12 mouse cellular contexts compared by ENCODE assay signal in the genomic region with DNA sequence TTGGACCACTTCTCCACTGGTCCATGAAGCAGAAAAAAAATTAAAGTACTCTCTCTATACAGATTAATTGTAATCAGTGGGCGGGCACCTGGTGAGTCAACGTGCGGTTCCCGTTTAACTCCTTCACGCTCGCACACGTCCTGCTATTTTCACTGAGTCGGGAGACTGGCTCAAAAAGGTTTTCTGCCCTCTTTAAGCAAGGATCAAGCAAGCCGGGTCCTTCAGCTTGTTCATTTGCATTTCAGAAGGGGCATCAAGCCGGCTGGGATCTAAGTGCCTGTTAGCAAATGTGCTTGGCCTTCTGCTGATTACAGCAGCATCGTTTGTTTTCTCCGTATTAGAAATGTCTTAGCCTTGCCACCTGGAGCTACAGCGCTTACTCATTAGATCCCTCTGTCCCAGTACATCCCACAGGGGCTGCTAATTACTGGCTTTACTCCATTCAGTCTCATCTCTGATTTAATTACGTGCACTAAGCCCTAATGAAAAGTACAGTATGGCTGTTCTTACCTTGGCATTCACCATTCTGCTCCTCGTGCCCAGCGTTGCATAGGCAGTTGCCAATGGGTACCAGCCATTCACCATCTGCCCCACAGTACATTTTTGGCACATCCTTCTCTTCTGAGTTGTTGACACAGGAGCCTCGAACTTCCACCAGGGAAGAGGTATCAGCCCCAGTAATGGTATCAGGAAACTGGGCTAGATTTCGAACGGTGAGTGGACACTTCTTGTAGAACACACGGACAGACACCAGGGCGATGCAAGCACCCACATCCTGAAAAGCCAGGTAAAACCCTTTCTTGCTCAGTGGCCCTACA. TPM values are rescaled to one million over a fixed set of nuclear protein-coding genes. Genes with fewer than 3 reads are reported as not detected.
DNase-seq lines count a peak whose midpoint lies in the region; ATAC-seq and TF ChIP-seq lines count a peak whose summit lies in the region.
"Had no signal": no experiment of that assay in that cellular context is flagged by ENCODE, and none has a peak within 500 bp of the region (broad histone marks: within the 10 kb centered on the region; RNA-seq: fewer than 3 reads in every experiment).

No protein-coding gene starts in this region.

- H3K9me3 ChIP-seq in intestine, embryonic 15.5 days, result no peaks in the 10 kb centered on the region
- no peaks in the 10 kb centered on the region for H3K9me3 ChIP-seq in intestine, embryonic 16.5 days (ENCODE audit: control insufficient read depth, low read length)
- H3K9me3 ChIP-seq in hindbrain, embryonic 12.5 days (replicated peaks), result no peaks in the 10 kb centered on the region
- no peaks in the 10 kb centered on the region for H3K9me3 ChIP-seq in midbrain, embryonic 14.5 days (ENCODE audit: control insufficient read depth, low read length)
- H3K9me3 ChIP-seq: liver, embryonic 13.5 days had no signal

- no peak for TF ChIP-seq POLR2A in brain, embryonic 14.5 days (IDR thresholded peaks at IDR 0.05; ENCODE audit: borderline replicate concordance, extremely low read depth, insufficient read depth, insufficient read length, poor library complexity, severe bottlenecking)

- no peaks in the 10 kb centered on the region for H3K27me3 ChIP-seq in intestine, embryonic 15.5 days (replicated peaks)
- H3K27me3 ChIP-seq in intestine, embryonic 16.5 days (replicated peaks; ENCODE audit: control insufficient read depth, insufficient read depth, low read length), result no peaks in the 10 kb centered on the region
- H3K27me3 ChIP-seq in hindbrain, embryonic 12.5 days, result no peaks in the 10 kb centered on the region
- H3K27me3 ChIP-seq in midbrain, embryonic 14.5 days (ENCODE audit: control insufficient read depth, insufficient read depth, low read length), result no peaks in the 10 kb centered on the region
- H3K27me3 ChIP-seq: liver, embryonic 13.5 days had no signal

- WGBS in intestine, embryonic 15.5 days, result 66% methylated on average over 21 of the region's 21 CpGs
- WGBS in intestine, embryonic 16.5 days, result 68% methylated on average over 21 of the region's 21 CpGs
- 31% methylated on average over 21 of the region's 21 CpGs for WGBS in hindbrain, embryonic 12.5 days
- 23% methylated on average over 21 of the region's 21 CpGs for WGBS in midbrain, embryonic 14.5 days

- H3K4me1 ChIP-seq in intestine, embryonic 15.5 days (replicated peaks), result 0 out of 2 replicates have a peak, but pooled peaks cover 2% of the 10 kb centered on the region
- no peaks in the 10 kb centered on the region for H3K4me1 ChIP-seq in intestine, embryonic 16.5 days (ENCODE audit: control insufficient read depth, insufficient read depth, low read length)
- H3K4me1 ChIP-seq in hindbrain, embryonic 12.5 days, result peaks cover 79% of the 10 kb centered on the region
- peaks cover 70% of the 10 kb centered on the region for H3K4me1 ChIP-seq in midbrain, embryonic 14.5 days (ENCODE audit: control insufficient read depth, insufficient read depth, low read length)
- H3K4me1 ChIP-seq: liver, embryonic 13.5 days had no signal

- 0 out of 2 replicates have a peak overlapping the region, but pooled peaks have one; percentile 6 for H3K4me2 ChIP-seq in intestine, embryonic 15.5 days (replicated peaks)
- H3K4me2 ChIP-seq in intestine, embryonic 16.5 days (ENCODE audit: low read depth, low read length), result no peak overlapping the region
- H3K4me2 ChIP-seq in hindbrain, embryonic 12.5 days (replicated peaks), result peak overlapping the region; percentile 46
- H3K4me2 ChIP-seq in midbrain, embryonic 14.5 days (ENCODE audit: low read length), result peak overlapping the region; percentile 57
- H3K4me2 ChIP-seq: liver, embryonic 13.5 days had no signal

- peaks cover 8% of the 10 kb centered on the region; the same call in 1 of the 2 replicates for H3K36me3 ChIP-seq in intestine, embryonic 15.5 days
- H3K36me3 ChIP-seq in intestine, embryonic 16.5 days (ENCODE audit: control insufficient read depth, insufficient read depth, low read length), result peaks cover 7% of the 10 kb centered on the region
- 0 out of 2 replicates have a peak, but pooled peaks cover 4% of the 10 kb centered on the region for H3K36me3 ChIP-seq in hindbrain, embryonic 12.5 days
- H3K36me3 ChIP-seq in midbrain, embryonic 14.5 days (ENCODE audit: control insufficient read depth, insufficient read depth, low read length), result peaks cover 7% of the 10 kb centered on the region
- H3K36me3 ChIP-seq: liver, embryonic 13.5 days had no signal

- ATAC-seq in intestine, embryonic 15.5 days, result no peak
- no peak for ATAC-seq in intestine, embryonic 16.5 days
- peak; percentile 41; the same call in 1 of the 2 replicates for ATAC-seq in hindbrain, embryonic 12.5 days (ENCODE audit: low FRiP score)
- peak; percentile 62 for ATAC-seq in midbrain, embryonic 14.5 days (ENCODE audit: low FRiP score, low TSS enrichment)

- peak; percentile 96 for DNase-seq in brain, embryonic 14.5 days (ENCODE audit: low read depth)
- peak; percentile 74 for DNase-seq in midbrain, embryonic 14.5 days
- DNase-seq in ovary, adult 18-20 months (ENCODE audit: low spot score), result no peak
- DNase-seq in frontal cortex, postnatal 10 days (ENCODE audit: low spot score in 2 of 2), result no peak
- DNase-seq in B cell, adult 2 months, result no peak
- DNase-seq: adrenal gland, postnatal 10 days; liver, embryonic 13.5 days; thymus, postnatal 36 days had no signal

- H3K27ac ChIP-seq in intestine, embryonic 15.5 days, result no peak overlapping the region
- no peak overlapping the region for H3K27ac ChIP-seq in intestine, embryonic 16.5 days (ENCODE audit: low read length)
- H3K27ac ChIP-seq in hindbrain, embryonic 12.5 days, result peak overlapping the region; percentile 56
- peak overlapping the region; percentile 37; the same call in 1 of the 2 replicates for H3K27ac ChIP-seq in midbrain, embryonic 14.5 days (replicated peaks; ENCODE audit: low read depth, low read length)
- H3K27ac ChIP-seq: liver, embryonic 13.5 days had no signal

- H3K9ac ChIP-seq in intestine, embryonic 15.5 days, result no peak overlapping the region
- no peak overlapping the region for H3K9ac ChIP-seq in intestine, embryonic 16.5 days (ENCODE audit: low read depth, low read length)
- H3K9ac ChIP-seq in hindbrain, embryonic 12.5 days, result no peak overlapping the region
- H3K9ac ChIP-seq in midbrain, embryonic 14.5 days (replicated peaks; ENCODE audit: low read length), result peak overlapping the region; percentile 14
- H3K9ac ChIP-seq: liver, embryonic 13.5 days had no signal

- no peak overlapping the region for H3K4me3 ChIP-seq in intestine, embryonic 15.5 days (replicated peaks)
- no peak overlapping the region for H3K4me3 ChIP-seq in intestine, embryonic 16.5 days (ENCODE audit: low read length)
- peak overlapping the region; percentile 18 for H3K4me3 ChIP-seq in hindbrain, embryonic 12.5 days
- peak overlapping the region; percentile 19 for H3K4me3 ChIP-seq in midbrain, embryonic 14.5 days (replicated peaks; ENCODE audit: low read depth, low read length)
- H3K4me3 ChIP-seq: erythroblast, embryonic 14.5 days; liver, embryonic 13.5 days had no signal

- TF ChIP-seq CTCF in brain, embryonic 14.5 days (IDR thresholded peaks at IDR 0.05; ENCODE audit: borderline replicate concordance, extremely low read depth, insufficient read depth, insufficient read length), result no peak

RNA-seq across cellular contexts. Expression of a gene that starts 8.6 kb away (rescaled TPM):
- polyA plus RNA-seq in intestine, embryonic 15.5 days (2015; fragmentation: Nextera tagmentation; extraction: Ambion mirVana), result 8.7 and 10.4 TPM in 2 replicates
- 5.0 and 6.0 TPM in 2 replicates for polyA plus RNA-seq in intestine, embryonic 16.5 days (2015; fragmentation: Nextera tagmentation; extraction: Ambion mirVana)
- polyA plus RNA-seq in brain, embryonic 14.5 days (2012; rRNA removed), result 56.5 and 61.0 TPM in 2 replicates
- 34.5 and 37.0 TPM in 2 replicates for polyA plus RNA-seq in hindbrain, embryonic 12.5 days (2016; fragmentation: Nextera tagmentation; extraction: Ambion mirVana)
- polyA plus RNA-seq in midbrain, embryonic 14.5 days (2014; fragmentation: Nextera tagmentation; extraction: Ambion mirVana), result 40.6 and 46.5 TPM in 2 replicates
- polyA plus RNA-seq: erythroblast, embryonic 14.5 days had no signal

Comparison
In these comparisons a context has a peak if more than half of its experiments do, and no peak if none do; other contexts are left out.
1. ATAC-seq: peak in hindbrain, embryonic 12.5 days (single experiment) and midbrain, embryonic 14.5 days (single experiment); none in intestine, embryonic 15.5 days (single experiment) and intestine, embryonic 16.5 days (single experiment).
2. H3K27ac ChIP-seq: peak in hindbrain, embryonic 12.5 days (single experiment) and midbrain, embryonic 14.5 days (single experiment); none in intestine, embryonic 15.5 days (single experiment) and intestine, embryonic 16.5 days (single experiment).
3. H3K4me3 ChIP-seq: peak in hindbrain, embryonic 12.5 days (single experiment) and midbrain, embryonic 14.5 days (single experiment); none in intestine, embryonic 15.5 days (single experiment) and intestine, embryonic 16.5 days (single experiment).
4. DNase-seq: peak in brain, embryonic 14.5 days (single experiment) and midbrain, embryonic 14.5 days (single experiment); none in ovary, adult 18-20 months (single experiment), frontal cortex, postnatal 10 days (0 of 2) and B cell, adult 2 months (0 of 2).